Mouse (Mus musculus): ENCODE measurements at regions not wholly inside any gene's neighbourhood (a gene's known extent, or its start where the extent isn't known, plus 50 kb on each side); places are given as distances from the start of the nearest gene placed in this dataset.

- TF ChIP-seq CTCF (IDR thresholded peaks at IDR 0.05; ENCODE audit: low read depth, low read length) (no peak), POLR2A (IDR thresholded peaks at IDR 0.05; ENCODE audit: insufficient read depth, low read length) (no peak)
Measured at GRCm38 (mm10) chr9:115547625-115548325, 237.6 kb upstream of the Stt3b start.

All from ES-Bruce4 (cell line).